Mouse (Mus musculus): ENCODE measurements at regions not wholly inside any gene's neighbourhood (a gene's known extent, or its start where the extent isn't known, plus 50 kb on each side); places are given as distances from the start of the nearest gene placed in this dataset.

Small RNA genes lying in the stretch of these regions (microRNA-seq; reads per million reads assigned to microRNA genes)
- 0 reads per million in 2 experiments for gene Gm23154
